Mouse (Mus musculus): ENCODE data around the gene Atp8a1.

The Atp8a1 gene

GRCm38 (mm10) chr5:67727755-67728154, 119.5 kb downstream of the Atp8a1 start:
- ChIA-PET CTCF (interaction anchor here in 3 of 4 experiments (0.8 to 4.0 kb wide), 4 partner anchors 194 to 197 kb away, joined by 4 to 45 read pairs (median 13); no protein-coding TSS in a partner anchor), POLR2A (no interaction called here)

GRCm38 (mm10) chr5:67726810-67727209, 120.4 kb downstream of the Atp8a1 start:
- ChIA-PET CTCF (interaction anchor here in 3 of 4 experiments (0.9 to 4.0 kb wide), 4 partner anchors 193 to 195 kb away, joined by 3 to 45 read pairs (median 3); no protein-coding TSS in a partner anchor), POLR2A (interaction anchor here in 1 of 4 experiments (0.9 kb wide), 1 partner anchor 12 kb away, joined by 3 read pairs; no protein-coding TSS in a partner anchor)

GRCm38 (mm10) chr5:67701641-67702040, 145.6 kb downstream of the Atp8a1 start:
- POLR2A ChIA-PET, result interaction anchor here in 1 of 4 experiments (0.7 kb wide), 1 partner anchor 51 kb away, joined by 3 read pairs; no protein-coding TSS in a partner anchor
- CTCF ChIA-PET, result no interaction called here

GRCm38 (mm10) chr5:67699418-67699817, 147.8 kb downstream of the Atp8a1 start:
- POLR2A ChIA-PET, result no interaction called here

GRCm38 (mm10) chr5:67698176-67698575, 149.1 kb downstream of the Atp8a1 start:
- POLR2A ChIA-PET, result interaction anchor here in 1 of 4 experiments (0.6 kb wide), 1 partner anchor 97 kb away, joined by 3 read pairs; no protein-coding TSS in a partner anchor
- CTCF ChIA-PET, result no interaction called here

More at GRCm38 (mm10) chr5:67699418-67699817, 147.8 kb downstream of the Atp8a1 start:
- CTCF ChIA-PET, result no interaction called here

- ChIA-PET CTCF (interaction anchor here in 2 of 4 experiments (0.6 to 1.1 kb wide), 3 partner anchors 15 to 166 kb away, joined by 3 read pairs; no protein-coding TSS in a partner anchor), POLR2A (no interaction called here)
These were observed 150.3 kb downstream of the Atp8a1 start for GRCm38 (mm10) chr5:67696741-67697596.

GRCm38 (mm10) chr5:67695055-67695710, 152.1 kb downstream of the Atp8a1 start:
- POLR2A ChIA-PET, result no interaction called here
- CTCF ChIA-PET, result interaction anchor here in 1 of 4 experiments (0.6 kb wide), 1 partner anchor 317 kb away, joined by 4 read pairs; no protein-coding TSS in a partner anchor

GRCm38 (mm10) chr5:67690336-67690735, 156.9 kb downstream of the Atp8a1 start:
- ChIA-PET CTCF (interaction anchor here in 2 of 4 experiments (0.6 to 1.2 kb wide), 2 partner anchors 15 to 158 kb away, joined by 3 to 4 read pairs; no protein-coding TSS in a partner anchor), POLR2A (no interaction called here)

- POLR2A ChIA-PET, result no interaction called here
- CTCF ChIA-PET, result no interaction called here
These were observed 159.2 kb downstream of the Atp8a1 start for GRCm38 (mm10) chr5:67688001-67688400.

GRCm38 (mm10) chr5:67685906-67686305, 161.3 kb downstream of the Atp8a1 start:
- POLR2A ChIA-PET, result interaction anchor here in 1 of 4 experiments (1.0 kb wide), 1 partner anchor 9 kb away, joined by 3 read pairs; no protein-coding TSS in a partner anchor
- CTCF ChIA-PET, result no interaction called here

GRCm38 (mm10) chr5:67685461-67685860, 161.8 kb downstream of the Atp8a1 start:
- ChIA-PET POLR2A (interaction anchor here in 1 of 4 experiments (1.0 kb wide), 1 partner anchor 9 kb away, joined by 3 read pairs; no protein-coding TSS in a partner anchor), CTCF (no interaction called here)

GRCm38 (mm10) chr5:67678819-67679218, 168.4 kb downstream of the Atp8a1 start:
- POLR2A ChIA-PET, result no interaction called here
- CTCF ChIA-PET, result no interaction called here

- ChIA-PET POLR2A (no interaction called here), CTCF (no interaction called here)
These were observed 174.2 kb downstream of the Atp8a1 start for GRCm38 (mm10) chr5:67673008-67673407.

- ChIA-PET CTCF (interaction anchor here in 1 of 4 experiments (0.6 to 0.7 kb wide), 2 partner anchors 138 to 168 kb away, joined by 3 to 5 read pairs; no protein-coding TSS in a partner anchor), POLR2A (interaction anchor here in 1 of 4 experiments (0.6 kb wide), 1 partner anchor 60 kb away, joined by 4 read pairs; no protein-coding TSS in a partner anchor)
These were observed 177.1 kb downstream of the Atp8a1 start for GRCm38 (mm10) chr5:67670158-67670557.

GRCm38 (mm10) chr5:67669436-67669896, 177.8 kb downstream of the Atp8a1 start:
- POLR2A ChIA-PET, result no interaction called here

GRCm38 (mm10) chr5:67662715-67663114, 184.5 kb downstream of the Atp8a1 start:
- CTCF ChIA-PET, result interaction anchor here in 1 of 4 experiments (1.5 kb wide), 1 partner anchor 130 kb away, joined by 4 read pairs; no protein-coding TSS in a partner anchor
- POLR2A ChIA-PET, result no interaction called here

More at GRCm38 (mm10) chr5:67669436-67669896, 177.8 kb downstream of the Atp8a1 start:
- CTCF ChIA-PET, result interaction anchor here in 1 of 4 experiments (0.8 kb wide), 1 partner anchor 8 kb away, joined by 3 read pairs; no protein-coding TSS in a partner anchor

- POLR2A ChIA-PET, result no interaction called here
- CTCF ChIA-PET, result no interaction called here
These were observed 187.4 kb downstream of the Atp8a1 start for GRCm38 (mm10) chr5:67659864-67660263.

- POLR2A ChIA-PET, result no interaction called here
- CTCF ChIA-PET, result no interaction called here
These were observed 190.4 kb downstream of the Atp8a1 start for GRCm38 (mm10) chr5:67656821-67657259.

GRCm38 (mm10) chr5:67655696-67656519, 191.3 kb downstream of the Atp8a1 start:
- ChIA-PET POLR2A (no interaction called here), CTCF (no interaction called here)

Measured in embryonic stem cell, embryonic (primary cell).